Mouse (Mus musculus) heart, embryonic 13.5 days (tissue): Measurements from ENCODE around the gene Lpar1. TPM values are rescaled to one million over a fixed set of nuclear protein-coding genes. Genes with fewer than 3 reads are reported as not detected.
"Not testable (repeated sequence)": the region's sequence is repeated elsewhere in the genome, so short reads cannot be mapped to it uniquely, and the experiment has no call there.

Experiments
- ATAC-seq: fragments of 200-750 bp; cut with Nextera tagmentation; 2 replicates; pipeline ENCODE4 v1.8.0; 2017; ENCODE audit warnings: moderate TSS enrichment; ENCODE audit not compliant: insufficient number of reproducible peaks, low FRiP score, low TSS enrichment; ENCODE audit errors: extremely low read depth
- H3K27ac ChIP-seq: fragments of 300-500 bp; sonication (generic); replicated peaks from 2 replicates; pipeline ENCODE4 v1.5.1; 2015; ENCODE audit warnings: moderate library complexity, mild to moderate bottlenecking, inconsistent platforms
- H3K27me3 ChIP-seq: fragments of 300-500 bp; sonication (generic); replicated peaks from 2 replicates; pipeline ENCODE4 v1.6.1; 2015; ENCODE audit warnings: mild to moderate bottlenecking, inconsistent platforms
- H3K36me3 ChIP-seq: fragments of 300-500 bp; sonication (generic); 2 replicates; pipeline ENCODE4 v1.6.1; 2015; ENCODE audit warnings: mild to moderate bottlenecking, inconsistent platforms
- H3K4me1 ChIP-seq: fragments of 300-500 bp; sonication (generic); 2 replicates; pipeline ENCODE4 v1.6.1; 2015; ENCODE audit warnings: inconsistent platforms
- H3K4me2 ChIP-seq: fragments of 300-500 bp; sonication (generic); 2 replicates; pipeline ENCODE4 v1.6.1; 2015; ENCODE audit warnings: inconsistent platforms, mild to moderate bottlenecking, moderate library complexity
- H3K4me3 ChIP-seq: fragments of 300-500 bp; sonication (generic); 2 replicates; pipeline ENCODE4 v1.5.1; 2015; ENCODE audit warnings: moderate library complexity, mild to moderate bottlenecking, inconsistent platforms
- H3K9ac ChIP-seq: fragments of 300-500 bp; sonication (generic); 2 replicates; pipeline ENCODE4 v1.6.1; 2015; ENCODE audit warnings: inconsistent platforms, mild to moderate bottlenecking, moderate library complexity
- H3K9me3 ChIP-seq: fragments of 300-500 bp; sonication (generic); 2 replicates; pipeline ENCODE4 v1.6.1; 2016; ENCODE audit warnings: inconsistent platforms
- WGBS: fragments of 180-500 bp; shearing (Covaris S2); methylation state at CpG from one replicate; pipeline ENCODE4 v1.1.7; 2015; ENCODE audit warnings: mixed read lengths; 5-methylcytosine and 5-hydroxymethylcytosine counted together
- polyA plus RNA-seq: library from polyadenylated mRNA; unstranded; fragments of >200 nt; fragmentation: Nextera tagmentation; extraction: Ambion mirVana; gene quantifications from 2 replicates; pipeline ENCODE4 v1.2.1, GENCODE M21; 2015

Lpar1 gene
- polyA plus RNA-seq, 1 experiment from 2014 or later: 14.8 TPM

DNA sequence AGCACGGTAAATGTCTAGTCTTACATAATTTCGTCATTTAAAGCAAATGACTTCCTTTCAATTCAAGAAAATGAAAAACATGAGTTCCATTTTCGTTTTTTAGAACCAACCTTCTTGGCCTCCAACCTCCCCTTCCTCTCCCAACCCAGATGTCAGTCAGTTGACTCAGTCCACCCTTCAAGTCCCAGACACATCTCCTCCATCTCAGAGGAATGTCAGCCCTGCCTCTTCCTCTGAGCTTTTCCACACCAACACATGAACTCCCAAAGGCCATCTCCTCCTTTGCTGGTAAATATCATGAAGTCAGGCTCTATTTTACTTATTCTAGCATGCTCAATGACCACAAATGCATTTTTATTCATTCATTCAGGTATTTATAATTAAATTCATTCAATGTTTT is 10.5 kb downstream of the Lpar1 start:
- no peak overlapping the region for H3K27ac ChIP-seq
- H3K36me3 ChIP-seq: no peaks in the 10 kb centered on the region
- no peaks in the 10 kb centered on the region for H3K9me3 ChIP-seq
- H3K4me1 ChIP-seq: peaks cover 27% of the 10 kb centered on the region
- no peak for ATAC-seq
- no peaks in the 10 kb centered on the region for H3K27me3 ChIP-seq
- no peak overlapping the region for H3K4me3 ChIP-seq
- H3K4me2 ChIP-seq: no peak overlapping the region
- WGBS: 75% methylated on average over 3 of the region's 3 CpGs
- no peak overlapping the region for H3K9ac ChIP-seq

GRCm38 (mm10) chr4:58542656-58543055 is 11.0 kb downstream of the Lpar1 start:
- not testable (repeated sequence) for H3K9me3 ChIP-seq, H3K27me3 ChIP-seq, H3K9ac ChIP-seq, H3K4me2 ChIP-seq, H3K4me3 ChIP-seq, ATAC-seq, H3K27ac ChIP-seq, H3K36me3 ChIP-seq
- 83% methylated on average over 7 of the region's 7 CpGs for WGBS
- H3K4me1 ChIP-seq: peaks cover 24% of the 10 kb centered on the region

GRCm38 (mm10) chr4:58540841-58541240 is 12.9 kb downstream of the Lpar1 start:
- H3K27ac ChIP-seq: no peak overlapping the region
- H3K36me3 ChIP-seq: no peaks in the 10 kb centered on the region
- no peaks in the 10 kb centered on the region for H3K27me3 ChIP-seq
- no peak overlapping the region for H3K9ac ChIP-seq
- WGBS: 88% methylated on average over 3 of the region's 3 CpGs
- H3K4me1 ChIP-seq: peaks cover 8% of the 10 kb centered on the region
- no peak overlapping the region for H3K4me2 ChIP-seq
- no peak for ATAC-seq
- no peaks in the 10 kb centered on the region for H3K9me3 ChIP-seq
- H3K4me3 ChIP-seq: no peak overlapping the region

DNA sequence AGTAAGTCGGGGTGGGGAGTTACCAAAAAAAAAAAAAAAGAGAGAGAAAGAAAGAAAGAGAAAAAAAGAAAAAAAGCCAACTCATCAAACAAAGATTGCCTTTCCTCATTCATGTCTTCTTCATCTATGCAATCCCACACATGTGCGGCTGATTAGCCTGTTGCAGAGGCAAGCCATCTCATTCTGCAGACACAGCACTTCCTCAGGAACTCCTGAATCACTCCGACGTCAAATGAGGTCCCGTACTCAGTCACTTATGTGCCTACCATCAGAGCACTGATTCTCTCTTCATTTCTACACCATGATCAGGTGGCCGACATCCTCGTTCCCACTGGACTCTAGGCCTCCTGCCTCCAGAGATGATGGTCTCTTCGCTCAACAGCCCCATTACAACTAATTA is 13.3 kb downstream of the Lpar1 start:
- ATAC-seq: no peak
- Histone ChIP-seq H3K4me3 (no peak overlapping the region), H3K36me3 (no peaks in the 10 kb centered on the region), H3K27me3 (no peaks in the 10 kb centered on the region), H3K9ac (no peak overlapping the region), H3K27ac (no peak overlapping the region), H3K9me3 (no peaks in the 10 kb centered on the region), H3K4me2 (no peak overlapping the region), H3K4me1 (peaks cover 8% of the 10 kb centered on the region)
- 78% methylated on average over 8 of the region's 8 CpGs for WGBS

- Histone ChIP-seq H3K9ac (no peak overlapping the region), H3K27me3 (no peaks in the 10 kb centered on the region), H3K4me2 (no peak overlapping the region), H3K36me3 (no peaks in the 10 kb centered on the region), H3K4me3 (no peak overlapping the region), H3K4me1 (peaks cover 22% of the 10 kb centered on the region), H3K9me3 (no peaks in the 10 kb centered on the region), H3K27ac (no peak overlapping the region)
- no peak for ATAC-seq
- WGBS: 77% methylated on average over 3 of the region's 3 CpGs
Observed at GRCm38 (mm10) chr4:58538696-58539095, 15.0 kb downstream of the Lpar1 start.

DNA sequence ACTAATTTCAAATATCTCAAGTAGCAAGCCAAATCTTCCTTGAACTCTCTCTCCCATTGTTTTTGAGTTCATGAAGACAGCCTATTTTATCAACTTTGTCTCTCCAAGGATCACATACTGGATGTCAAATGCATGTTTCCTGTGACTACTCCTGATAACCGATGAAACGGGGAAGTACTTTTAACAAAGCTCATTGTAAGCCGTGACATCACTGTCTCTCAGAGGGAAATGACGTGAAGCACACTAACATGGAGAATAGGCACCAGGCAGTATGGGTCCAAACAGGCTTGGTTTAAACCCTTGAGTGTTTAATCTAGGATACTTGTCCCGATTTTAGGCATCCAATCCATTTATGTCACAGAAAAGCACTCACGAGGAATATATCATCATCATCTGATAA is 17.9 kb downstream of the Lpar1 start:
- H3K4me2 ChIP-seq: no peak overlapping the region
- H3K9ac ChIP-seq: no peak overlapping the region
- no peaks in the 10 kb centered on the region for H3K36me3 ChIP-seq
- no peak for ATAC-seq
- WGBS: 75% methylated on average over 6 of the region's 6 CpGs
- H3K4me1 ChIP-seq: peaks cover 22% of the 10 kb centered on the region
- no peaks in the 10 kb centered on the region for H3K27me3 ChIP-seq
- no peak overlapping the region for H3K4me3 ChIP-seq
- H3K27ac ChIP-seq: no peak overlapping the region
- H3K9me3 ChIP-seq: no peaks in the 10 kb centered on the region

DNA sequence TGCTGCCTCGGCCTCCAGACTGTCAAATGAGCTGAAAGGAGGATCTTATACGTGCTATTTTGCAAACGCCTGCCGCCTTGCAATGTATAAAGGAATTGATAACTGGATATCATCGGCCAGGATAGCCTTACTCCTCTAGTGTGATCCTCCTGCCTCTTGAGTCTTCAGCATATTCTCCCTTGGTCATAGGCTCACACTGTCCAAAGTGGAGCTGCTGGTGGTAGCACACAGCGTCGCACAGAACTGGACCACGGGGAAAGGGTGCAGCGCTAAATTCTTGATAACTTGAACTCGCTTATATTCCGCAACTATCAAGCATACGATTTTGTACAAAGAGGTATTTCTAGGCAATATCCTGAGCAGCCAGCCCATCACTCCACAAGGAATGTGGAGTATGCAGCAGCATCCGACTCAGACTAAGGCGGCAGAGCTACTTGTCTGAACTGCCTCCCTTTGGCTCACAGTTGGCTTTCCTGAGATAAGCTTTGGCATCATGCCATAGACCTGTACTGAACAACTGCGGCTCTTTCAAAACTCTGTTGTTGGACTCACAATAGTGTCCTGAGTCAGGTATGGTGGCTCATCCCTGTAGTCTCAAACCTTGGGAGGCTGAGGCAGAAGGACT is 18.9 kb downstream of the Lpar1 start:
- Histone ChIP-seq H3K9me3 (no peaks in the 10 kb centered on the region), H3K9ac (no peak overlapping the region), H3K4me2 (peak overlapping the region; percentile 56), H3K27me3 (no peaks in the 10 kb centered on the region), H3K4me3 (no peak overlapping the region), H3K27ac (0 out of 2 replicates have a peak overlapping the region, but pooled peaks have one; percentile 45), H3K36me3 (no peaks in the 10 kb centered on the region), H3K4me1 (peaks cover 22% of the 10 kb centered on the region)
- ATAC-seq: no peak
- 44% methylated on average over 15 of the region's 15 CpGs for WGBS

DNA sequence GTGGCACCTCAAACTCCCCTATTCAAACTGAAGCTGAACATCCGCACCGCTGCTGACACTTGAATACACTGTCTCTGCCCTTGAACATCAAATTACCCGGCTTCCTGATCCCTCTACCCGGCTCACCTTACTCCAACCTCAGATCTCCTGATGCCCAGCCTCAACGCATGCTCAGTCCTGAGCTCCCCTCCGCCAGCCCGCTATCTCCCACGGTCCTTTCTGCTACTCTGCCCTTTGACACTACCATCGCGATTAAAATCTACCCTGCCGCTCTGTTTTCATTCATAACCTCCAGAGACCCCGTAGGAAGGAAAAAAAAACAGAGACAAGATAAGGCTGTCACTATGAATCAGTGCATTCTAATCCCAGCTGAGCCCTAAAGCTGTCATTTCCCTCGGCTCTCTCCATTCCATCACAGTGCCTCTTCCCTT is 19.5 kb downstream of the Lpar1 start:
- no peak for ATAC-seq
- Histone ChIP-seq H3K4me1 (peaks cover 22% of the 10 kb centered on the region), H3K9ac (peak overlapping the region; percentile 10; the same call in 1 of the 2 replicates), H3K4me3 (peak overlapping the region; percentile 13; the same call in 1 of the 2 replicates), H3K9me3 (no peaks in the 10 kb centered on the region), H3K27me3 (no peaks in the 10 kb centered on the region), H3K27ac (no peak overlapping the region), H3K4me2 (peak overlapping the region; percentile 56), H3K36me3 (no peaks in the 10 kb centered on the region)
- 24% methylated on average over 13 of the region's 13 CpGs for WGBS

GRCm38 (mm10) chr4:58533519-58533918 is 20.2 kb downstream of the Lpar1 start:
- Histone ChIP-seq H3K9me3 (no peaks in the 10 kb centered on the region), H3K4me2 (no peak overlapping the region), H3K36me3 (no peaks in the 10 kb centered on the region), H3K9ac (no peak overlapping the region), H3K27me3 (no peaks in the 10 kb centered on the region), H3K27ac (no peak overlapping the region), H3K4me3 (no peak overlapping the region), H3K4me1 (peaks cover 25% of the 10 kb centered on the region)
- ATAC-seq: no peak
- 70% methylated on average over 3 of the region's 3 CpGs for WGBS

GRCm38 (mm10) chr4:58532326-58532725 is 21.4 kb downstream of the Lpar1 start:
- Histone ChIP-seq H3K27me3 (no peaks in the 10 kb centered on the region), H3K36me3 (no peaks in the 10 kb centered on the region), H3K9ac (no peak overlapping the region), H3K27ac (no peak overlapping the region), H3K9me3 (no peaks in the 10 kb centered on the region), H3K4me1 (peaks cover 25% of the 10 kb centered on the region), H3K4me3 (no peak overlapping the region), H3K4me2 (no peak overlapping the region)
- no peak for ATAC-seq
- 65% methylated on average over 3 of the region's 3 CpGs for WGBS

DNA sequence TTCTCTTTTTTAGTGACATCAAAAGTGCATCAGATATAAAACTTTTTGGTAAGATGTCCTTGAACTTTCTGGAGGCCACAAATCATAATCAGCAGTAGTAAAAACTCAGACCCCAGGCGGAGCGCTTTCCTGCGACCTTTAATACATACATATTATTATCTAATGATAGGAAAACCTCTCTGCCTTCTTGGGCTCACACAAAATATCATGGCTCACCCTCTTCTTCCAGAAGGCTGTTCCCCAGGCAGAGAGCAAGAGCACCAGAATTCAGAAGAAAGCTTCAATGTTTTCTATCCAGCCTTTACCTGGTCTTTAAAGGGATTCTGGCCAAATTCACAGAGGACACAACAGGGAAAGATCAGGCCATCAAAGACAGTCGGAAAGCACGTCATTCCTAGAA is 23.0 kb downstream of the Lpar1 start:
- H3K27ac ChIP-seq: no peak overlapping the region
- no peaks in the 10 kb centered on the region for H3K9me3 ChIP-seq
- H3K9ac ChIP-seq: no peak overlapping the region
- 84% methylated on average over 5 of the region's 5 CpGs for WGBS
- no peak overlapping the region for H3K4me3 ChIP-seq
- H3K36me3 ChIP-seq: no peaks in the 10 kb centered on the region
- ATAC-seq: no peak
- peaks cover 22% of the 10 kb centered on the region for H3K4me1 ChIP-seq
- H3K4me2 ChIP-seq: no peak overlapping the region
- H3K27me3 ChIP-seq: no peaks in the 10 kb centered on the region

- Histone ChIP-seq H3K4me2 (no peak overlapping the region), H3K9ac (no peak overlapping the region), H3K36me3 (no peaks in the 10 kb centered on the region), H3K9me3 (no peaks in the 10 kb centered on the region), H3K27ac (no peak overlapping the region), H3K4me1 (peaks cover 18% of the 10 kb centered on the region), H3K4me3 (no peak overlapping the region), H3K27me3 (no peaks in the 10 kb centered on the region)
- no peak for ATAC-seq
- 35% methylated on average over 3 of the region's 3 CpGs for WGBS
Observed at GRCm38 (mm10) chr4:58530279-58530678, 23.4 kb downstream of the Lpar1 start.
